Mouse (Mus musculus) Muller cell, postnatal 12 days (primary cell): ENCODE measurements around the gene Phldb2.
A peak's percentile ranks its signal among the peaks of the same experiment; 100 is the strongest.

Source experiments
- DNase-seq: peaks from one replicate; pipeline ENCODE4 v3.0.0-alpha.2; 2015; ENCODE audit errors: inconsistent ontology term

Phldb2 gene

DNA sequence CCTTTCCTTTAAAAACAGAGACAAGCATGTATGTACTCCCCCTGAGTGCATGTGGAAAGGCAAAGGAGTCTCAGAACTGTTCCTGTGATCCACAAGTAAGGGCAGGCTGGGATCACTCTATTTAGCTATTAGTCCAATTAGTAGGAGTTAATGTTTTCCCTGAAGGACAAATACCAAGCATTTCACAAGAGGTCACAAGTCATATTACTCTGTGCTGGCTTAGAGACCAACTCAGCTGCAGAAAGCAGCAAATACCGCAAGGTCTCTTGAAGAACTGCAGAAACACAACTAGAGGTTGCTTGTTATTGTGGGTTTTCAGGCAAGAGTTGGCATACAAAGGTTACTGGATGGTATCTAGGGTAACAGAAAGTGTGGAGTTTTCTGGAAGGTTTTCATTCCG is 59.6 kb downstream of the Phldb2 start:
- DNase-seq, result peak; percentile 10

DNA sequence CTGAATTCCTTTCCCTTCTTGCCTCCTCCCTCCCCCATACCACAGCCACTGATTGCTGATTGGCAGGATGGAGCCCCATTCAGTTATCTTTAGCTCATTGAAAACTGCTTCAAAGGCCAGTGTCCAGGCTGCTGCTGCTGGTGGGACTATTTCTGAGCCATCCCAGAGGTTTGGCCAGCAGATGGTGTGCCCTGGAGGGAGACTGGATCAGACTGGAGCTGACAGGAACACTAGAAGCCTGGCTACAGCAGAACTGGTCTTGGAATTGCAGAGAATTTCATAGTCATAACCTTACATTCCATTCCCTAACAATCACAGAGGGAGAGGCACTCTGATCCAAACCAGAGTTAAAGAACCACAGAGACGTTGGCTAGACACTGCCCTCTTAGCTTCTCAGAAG is 60.5 kb downstream of the Phldb2 start:
- DNase-seq, result peak; percentile 84

DNA sequence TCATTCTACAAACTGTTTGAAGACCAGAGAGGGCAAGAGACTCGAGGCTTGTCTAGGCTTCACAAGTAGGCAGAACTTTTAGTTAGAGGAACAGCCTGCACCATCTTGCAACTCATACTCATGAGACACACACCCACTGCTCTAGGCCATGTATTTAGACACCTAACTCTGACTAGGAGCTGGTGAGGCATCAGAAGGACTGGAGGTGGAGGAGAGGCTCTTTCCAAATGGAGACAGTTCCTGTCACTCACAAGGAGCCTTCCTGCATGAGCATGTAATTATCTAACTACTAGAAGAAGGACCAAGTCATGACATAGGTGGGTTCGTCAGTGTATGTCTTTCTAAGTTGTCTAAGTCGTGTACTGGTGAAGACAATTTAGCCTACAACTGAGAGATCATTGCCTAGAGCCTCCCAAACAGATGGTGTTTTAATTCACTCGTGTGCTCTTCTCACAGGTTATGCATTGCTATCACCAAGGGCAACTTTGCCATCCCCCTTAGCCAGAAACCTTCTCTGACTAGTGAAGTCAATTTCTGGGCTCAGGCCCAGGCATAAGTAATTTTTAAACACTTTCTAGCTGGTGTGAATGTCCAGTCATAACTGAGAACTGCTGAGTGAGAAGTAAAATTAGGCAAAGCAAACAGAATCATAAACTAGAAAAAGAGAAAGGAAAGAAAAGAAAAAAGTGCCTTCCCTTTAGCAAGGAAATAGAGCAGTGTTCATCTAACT is 62.8 kb downstream of the Phldb2 start:
- no peak for DNase-seq

DNA sequence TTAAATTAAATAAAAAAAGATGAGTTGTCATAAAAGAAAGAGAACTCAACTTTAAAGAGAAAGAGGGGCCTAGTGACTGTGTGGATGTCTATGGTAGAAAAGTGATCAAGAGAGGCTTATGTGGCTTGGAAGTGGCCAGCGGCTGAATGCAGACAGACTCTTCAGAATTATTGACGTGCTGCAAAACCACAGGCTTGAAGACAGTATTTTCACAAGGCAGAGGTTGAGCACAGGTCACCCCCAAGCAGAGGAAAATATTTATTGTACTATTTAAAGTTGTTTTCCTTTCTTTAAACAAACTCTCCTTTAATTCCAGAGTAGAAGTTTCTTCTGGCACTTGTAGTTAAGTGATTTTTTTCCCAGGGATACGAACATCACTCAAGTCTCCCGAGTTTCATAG is 63.8 kb downstream of the Phldb2 start:
- DNase-seq, result no peak

DNA sequence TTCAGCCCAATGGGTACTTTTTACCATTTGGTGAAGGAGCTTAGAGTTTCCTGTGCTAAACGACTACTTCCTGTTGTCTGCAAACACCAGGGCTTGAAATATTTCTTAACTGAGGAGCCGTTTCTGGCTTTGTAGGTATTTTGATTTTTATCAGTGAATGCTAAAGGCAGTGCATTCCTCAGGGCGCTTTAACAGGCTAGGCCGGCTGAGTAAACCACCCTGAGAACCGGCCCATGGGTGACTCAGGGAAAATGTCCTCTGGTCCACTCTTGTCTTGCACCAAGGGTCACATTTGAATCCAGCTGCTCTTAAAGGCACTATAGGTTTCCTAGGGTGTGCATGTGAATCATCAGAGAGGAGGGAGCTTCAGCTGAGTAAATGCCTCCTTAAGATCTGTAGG is 66.8 kb downstream of the Phldb2 start:
- no peak for DNase-seq

DNA sequence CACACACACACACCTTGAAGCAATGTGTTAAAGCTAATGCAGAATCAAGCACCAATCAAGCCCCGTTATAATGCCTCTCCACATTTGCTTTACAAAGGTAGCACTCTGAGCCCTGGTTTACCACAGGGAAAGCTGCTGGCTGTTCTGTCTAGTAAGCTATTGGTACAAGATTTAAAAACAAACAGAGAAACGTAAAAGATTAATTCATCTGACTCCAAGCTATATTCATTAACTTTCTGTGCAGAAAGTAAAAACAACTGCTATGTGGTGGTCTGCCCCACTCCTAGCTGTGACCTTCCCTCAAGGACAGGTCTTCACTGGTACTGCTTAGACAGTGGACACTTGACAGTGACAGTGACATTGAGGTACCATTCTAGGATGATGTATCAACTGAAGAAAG is 69.2 kb downstream of the Phldb2 start:
- DNase-seq, result no peak

DNA sequence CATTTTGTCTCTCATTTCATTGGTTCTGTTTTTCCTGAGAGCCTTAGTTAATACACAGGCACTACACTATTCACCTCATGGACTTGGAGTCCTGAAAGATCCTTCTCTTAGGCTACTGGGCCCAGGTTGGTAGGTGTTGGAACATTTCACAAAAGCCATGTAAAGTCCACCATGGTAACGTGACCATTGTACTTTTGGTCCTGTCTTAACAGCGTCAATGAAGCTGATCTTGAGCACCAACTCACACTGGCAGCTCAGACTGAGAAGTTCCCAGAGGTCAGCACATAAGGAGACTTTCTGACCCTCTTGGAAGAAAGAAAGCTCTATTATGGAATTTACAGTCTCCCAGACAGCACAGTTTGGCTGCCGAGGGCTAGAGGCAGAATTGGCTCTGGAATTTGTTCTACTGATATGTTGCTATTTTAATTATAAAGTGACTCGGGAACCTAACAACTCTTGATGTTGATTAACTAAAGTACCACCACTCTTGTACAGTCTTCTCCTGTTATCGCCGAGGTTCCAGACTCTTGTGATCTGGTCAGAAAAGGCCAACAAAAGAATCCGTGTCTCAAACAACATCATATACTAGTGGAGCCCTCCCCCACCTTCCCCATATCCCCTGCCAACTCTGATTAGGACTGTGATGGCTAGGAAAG is 72.1 kb downstream of the Phldb2 start:
- no peak for DNase-seq

DNA sequence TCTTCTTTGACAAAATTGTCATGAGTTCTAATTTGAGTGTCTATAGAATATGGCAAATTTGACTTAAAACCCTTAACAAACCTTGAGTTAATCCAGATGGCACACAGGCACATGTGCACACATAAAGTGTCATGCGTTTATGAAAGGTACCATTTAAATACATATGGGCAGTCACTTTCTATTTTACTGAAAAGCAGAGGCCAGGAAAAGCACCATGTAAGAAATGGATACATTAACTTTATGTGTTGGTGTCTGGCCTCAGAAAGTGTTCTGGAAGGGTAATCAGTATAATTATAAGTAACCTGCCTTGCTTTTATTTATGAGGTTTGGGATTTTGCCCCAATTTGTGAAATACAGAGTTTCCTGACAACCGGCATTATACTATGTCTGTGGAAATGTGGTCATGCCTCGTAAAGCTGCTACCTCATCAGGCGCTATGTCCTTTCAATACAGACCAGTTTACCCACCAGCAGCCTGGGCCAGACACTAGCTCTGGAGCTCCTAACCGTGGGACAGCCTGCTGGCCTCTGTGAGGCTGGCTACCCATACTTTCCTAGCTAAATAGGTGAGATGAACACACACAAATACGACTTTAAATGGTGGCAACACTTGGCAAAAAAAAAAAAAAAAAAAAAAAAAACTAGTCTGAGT is 73.2 kb downstream of the Phldb2 start:
- DNase-seq, result no peak

DNA sequence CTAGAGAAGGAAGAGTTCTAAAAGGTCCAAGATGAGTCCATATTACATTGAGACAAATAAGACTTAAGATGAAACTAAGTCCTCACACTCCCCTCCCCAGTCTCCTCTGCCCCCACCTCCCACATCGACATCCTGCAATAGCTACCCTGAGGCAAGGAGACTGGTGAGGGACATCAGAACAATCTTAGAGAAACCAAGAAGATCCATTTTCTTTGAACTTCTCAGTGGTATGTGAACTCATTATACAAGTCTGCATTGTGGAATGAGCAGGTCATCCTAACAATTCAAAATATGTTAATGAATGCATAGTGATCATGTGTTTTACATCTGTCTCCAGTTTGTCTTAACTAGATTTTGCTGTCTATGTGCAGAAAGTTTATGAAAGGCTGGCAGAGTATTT is 75.7 kb downstream of the Phldb2 start:
- peak; percentile 80 for DNase-seq

DNA sequence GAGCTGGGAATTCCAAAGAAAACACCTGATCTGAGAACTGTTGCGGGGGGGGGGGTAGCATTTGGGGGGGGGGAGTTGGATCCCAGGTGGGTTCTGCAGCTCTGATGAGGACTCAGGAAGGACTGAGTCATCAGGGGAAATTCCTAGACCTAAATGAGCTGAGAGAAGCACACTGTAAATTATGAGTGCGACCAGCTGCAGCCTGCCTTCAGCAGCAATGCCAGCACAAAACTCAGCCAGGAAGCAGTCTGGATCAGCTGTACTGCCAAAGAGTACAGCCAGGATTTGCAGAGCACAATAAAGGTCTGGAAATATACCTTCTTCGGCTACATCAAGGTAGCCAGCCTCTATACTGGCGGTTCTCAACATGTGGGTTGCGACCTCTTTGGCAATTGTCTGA is 76.2 kb downstream of the Phldb2 start:
- peak; percentile 80 for DNase-seq

DNA sequence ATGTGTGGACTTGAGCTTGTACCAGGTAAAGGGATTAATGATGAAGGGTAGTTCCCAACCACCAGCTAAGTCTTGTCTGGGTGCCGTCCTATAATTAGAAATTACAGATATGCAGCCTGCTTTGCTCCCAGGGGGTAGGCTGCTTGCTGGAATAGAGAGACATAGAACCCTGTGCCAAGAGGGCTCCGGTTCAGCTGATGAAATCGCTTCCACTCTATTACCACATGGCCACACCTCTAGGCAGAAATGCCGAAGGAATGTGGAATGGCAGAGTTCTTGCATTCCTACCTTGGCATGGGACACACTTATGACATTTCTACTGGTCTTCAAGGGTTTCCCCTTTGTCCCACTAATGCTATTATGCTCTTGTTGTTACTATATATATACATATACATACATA is 80.0 kb downstream of the Phldb2 start:
- DNase-seq, result peak; percentile 84

DNA sequence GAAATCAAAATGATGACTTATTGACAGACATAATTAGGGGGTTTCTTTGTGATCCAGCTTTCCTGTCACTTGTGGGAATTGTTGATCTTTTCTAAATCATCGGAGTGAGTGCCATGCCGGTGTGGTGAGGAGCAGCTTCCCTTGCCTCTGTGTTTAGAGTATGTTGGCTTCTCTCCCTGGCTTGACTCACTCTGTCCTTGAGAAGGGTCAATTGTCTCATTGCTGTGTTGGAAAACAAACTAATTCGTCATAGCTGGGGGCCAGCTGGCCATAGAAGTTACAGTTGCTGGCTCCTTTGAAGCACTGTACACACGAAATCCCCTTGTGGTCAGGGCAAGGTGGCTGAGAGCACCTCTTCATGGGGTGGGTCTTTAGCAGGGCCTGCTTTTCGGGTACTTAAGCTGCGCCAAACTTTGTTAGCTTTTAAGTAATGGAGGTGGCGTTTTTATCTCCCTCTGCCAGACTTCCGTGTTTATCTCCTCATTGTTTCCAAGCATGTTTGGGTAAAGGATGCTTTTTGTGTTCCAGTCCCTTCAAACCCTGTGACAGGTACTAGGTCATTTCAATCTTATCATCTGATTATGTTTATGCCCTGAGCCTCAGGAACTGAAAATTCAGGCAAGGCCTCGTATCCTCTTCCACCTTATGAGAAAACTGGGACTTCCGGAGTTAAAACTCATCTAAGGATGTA is 82.0 kb downstream of the Phldb2 start:
- peak; percentile 82 for DNase-seq

DNA sequence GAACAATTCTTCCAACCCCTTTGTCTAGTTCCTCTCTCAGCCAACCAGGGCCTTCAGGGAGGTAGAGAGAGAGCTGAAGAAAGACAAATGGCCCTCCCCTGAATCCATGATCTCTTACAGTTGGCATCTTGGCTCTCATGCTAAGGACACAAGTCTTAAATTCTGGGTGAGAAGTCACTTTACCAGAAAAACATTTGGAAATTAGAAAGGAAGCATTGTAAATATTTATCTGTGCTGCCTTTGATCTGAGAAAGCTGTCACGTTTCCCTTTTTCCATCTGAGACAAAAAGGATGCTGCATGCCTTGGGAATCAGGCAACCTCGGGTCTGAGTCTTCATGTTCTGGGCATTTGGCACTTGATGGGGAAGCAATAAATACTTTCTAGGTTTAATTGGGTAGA is 82.7 kb downstream of the Phldb2 start:
- no peak for DNase-seq

DNA sequence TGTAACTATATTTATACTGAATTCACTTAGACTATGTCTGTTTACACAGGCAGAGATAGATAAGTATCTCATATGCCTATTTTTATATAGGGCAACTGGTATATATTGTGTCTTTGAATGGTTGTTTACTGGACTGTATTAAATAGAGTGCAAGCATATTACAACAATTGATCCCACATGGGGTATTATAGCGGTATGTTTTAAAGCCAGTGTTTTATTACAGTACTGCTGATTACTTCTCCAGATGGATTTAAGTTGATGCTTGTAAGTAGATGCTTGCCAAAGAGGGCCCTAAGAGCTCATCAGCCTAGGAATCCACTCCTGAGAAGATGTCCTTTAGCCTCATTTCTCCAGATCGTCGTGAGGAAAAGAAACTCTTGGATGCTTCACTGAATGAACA is 84.4 kb downstream of the Phldb2 start:
- DNase-seq, result no peak

DNA sequence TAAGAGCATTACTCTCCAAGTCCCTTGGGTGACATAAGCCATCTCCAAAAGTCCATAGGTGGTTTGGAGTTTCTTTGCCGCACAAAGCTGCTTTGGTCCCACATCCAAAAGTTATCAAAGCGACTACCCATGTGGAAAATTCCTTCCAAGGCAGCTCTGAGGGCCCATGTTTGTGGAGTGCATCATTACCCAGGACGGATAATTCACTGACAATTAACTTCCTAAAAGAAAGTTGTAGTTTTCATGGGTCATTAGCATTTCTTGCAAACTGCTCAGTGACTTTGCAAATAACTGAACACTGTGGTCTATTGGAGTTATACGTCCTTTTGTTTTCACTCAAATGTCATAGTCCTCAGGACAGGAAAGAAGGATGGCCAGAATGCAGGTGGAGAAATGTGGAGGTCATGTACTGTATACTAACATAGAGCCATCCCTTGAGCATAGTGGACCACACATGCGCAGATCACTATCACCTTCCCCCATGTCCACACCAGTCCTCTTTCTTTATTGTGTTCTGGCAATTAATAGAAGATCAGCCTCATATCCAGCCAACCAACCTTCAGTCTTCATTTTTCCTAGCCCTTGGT is 96.0 kb downstream of the Phldb2 start:
- peak; percentile 87 for DNase-seq

DNA sequence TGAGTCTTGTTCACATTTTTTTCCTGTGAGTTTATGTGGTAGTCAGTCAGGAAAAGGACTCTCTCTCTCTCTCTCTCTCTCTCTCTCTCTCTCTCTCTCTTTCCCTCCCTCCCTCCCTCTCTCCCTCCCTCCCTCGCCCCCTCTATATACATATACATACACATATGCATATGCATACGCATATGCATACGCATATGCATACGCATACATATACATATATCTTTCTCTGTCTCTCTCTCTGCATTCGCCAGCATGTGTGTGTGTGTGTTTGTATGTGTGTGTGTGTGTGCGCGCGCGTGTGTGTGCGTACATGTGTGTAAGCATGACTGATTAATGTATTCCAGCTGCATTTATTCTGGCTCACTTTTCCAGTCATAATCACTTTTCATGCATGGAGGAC is 98.9 kb downstream of the Phldb2 start:
- DNase-seq, result no peak

DNA sequence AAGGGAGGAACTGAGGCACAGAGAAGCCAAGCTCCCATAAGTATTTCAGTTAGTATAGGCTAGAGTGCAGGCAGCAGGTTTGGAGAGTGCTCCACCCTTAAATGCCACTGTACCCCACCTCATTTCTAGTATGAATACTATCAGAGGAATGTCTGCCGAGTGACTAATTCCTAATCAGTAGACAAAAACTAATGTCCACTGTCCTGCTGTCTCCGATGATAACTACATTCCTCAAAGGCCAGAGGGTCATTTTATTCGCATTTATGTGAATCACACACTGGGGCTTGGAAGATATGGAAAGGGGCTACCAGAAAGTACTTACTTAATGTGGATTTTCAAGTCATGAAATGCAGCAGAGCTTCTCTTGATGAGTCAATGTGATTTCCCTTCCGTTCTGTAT is 104.4 kb downstream of the Phldb2 start:
- peak; percentile 75 for DNase-seq

DNA sequence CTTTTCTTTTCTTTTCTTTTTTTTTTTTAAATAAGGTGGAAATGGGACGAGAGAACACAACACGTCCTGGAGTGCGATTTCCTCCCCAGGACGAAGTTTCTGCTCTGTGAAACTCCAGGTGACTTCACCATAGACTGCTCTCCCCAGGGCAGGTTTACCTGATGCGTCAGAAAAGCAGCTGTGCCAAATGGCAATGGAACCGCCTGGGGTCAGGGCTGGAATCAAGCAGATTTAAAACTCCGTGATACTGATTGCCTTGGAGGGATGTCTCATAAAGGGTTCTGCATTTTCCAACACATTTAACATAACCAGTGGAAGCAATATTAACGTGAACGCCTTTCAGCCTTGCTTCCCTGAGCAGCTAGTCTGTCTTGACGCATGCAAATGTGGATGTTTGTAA is 108.5 kb downstream of the Phldb2 start:
- no peak for DNase-seq

DNA sequence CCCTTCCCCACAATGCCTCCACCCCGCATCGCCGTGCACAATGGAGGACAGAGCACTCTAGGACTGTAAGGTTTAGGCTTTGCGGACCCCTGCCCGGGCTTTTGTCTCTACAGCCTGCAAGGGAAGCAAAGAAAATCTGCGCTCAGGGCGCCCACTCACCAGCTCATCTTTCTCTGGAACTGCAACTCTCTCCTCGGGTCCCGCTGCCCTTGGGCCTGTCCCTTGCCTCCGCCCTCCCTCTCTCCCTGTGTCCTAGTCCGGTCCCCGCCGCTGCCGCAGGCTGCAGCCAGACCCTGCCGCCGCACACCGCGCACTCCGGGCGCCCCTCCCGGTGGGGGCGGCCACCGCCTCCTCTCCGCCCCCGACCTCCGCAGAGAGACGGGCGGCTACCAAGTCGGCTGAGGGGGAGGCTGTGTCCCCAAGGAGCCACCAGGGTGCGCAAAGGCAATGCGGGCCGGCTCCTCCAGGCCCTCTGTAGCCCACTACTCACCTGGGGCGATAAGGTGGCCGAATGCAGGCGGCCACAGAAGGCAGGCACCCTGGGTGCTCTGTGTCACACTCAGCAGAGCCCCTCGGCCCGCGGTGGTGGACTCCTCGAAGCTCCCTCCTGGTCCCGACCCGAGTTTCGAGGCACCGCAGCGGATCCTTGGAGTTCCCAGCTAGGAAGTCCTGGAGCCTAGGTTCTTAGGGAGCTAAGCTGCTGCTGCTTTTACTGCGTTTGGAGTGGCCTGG is 109.2 kb downstream of the Phldb2 start:
- DNase-seq, result peak; percentile 87

DNA sequence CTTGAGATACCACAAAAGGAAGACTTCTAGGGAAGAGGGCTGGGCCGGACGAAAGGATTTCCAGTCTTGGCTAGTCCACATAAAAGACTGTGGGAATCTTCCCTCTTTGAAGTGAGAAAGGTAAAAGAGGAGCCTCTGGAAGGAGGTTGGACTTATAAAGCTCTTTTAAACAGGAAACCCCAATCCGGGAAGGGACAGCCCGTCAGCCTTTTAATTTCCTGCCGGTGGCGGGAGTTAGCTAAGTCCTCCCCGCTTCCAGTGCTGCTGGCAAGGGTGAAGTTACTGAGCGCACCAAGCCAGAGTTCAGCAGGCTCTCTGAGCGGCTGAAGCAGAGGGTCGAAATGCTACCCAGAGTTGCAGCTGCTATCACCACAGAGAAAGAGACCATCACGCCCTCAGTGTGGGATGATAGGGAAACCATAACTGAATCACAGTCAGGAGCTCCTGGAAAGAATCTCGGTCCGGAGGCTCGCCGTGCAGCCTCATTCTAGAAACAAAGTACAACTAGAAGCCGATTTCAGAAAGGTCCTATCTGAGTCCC is 110.0 kb downstream of the Phldb2 start:
- DNase-seq, result peak; percentile 40

DNA sequence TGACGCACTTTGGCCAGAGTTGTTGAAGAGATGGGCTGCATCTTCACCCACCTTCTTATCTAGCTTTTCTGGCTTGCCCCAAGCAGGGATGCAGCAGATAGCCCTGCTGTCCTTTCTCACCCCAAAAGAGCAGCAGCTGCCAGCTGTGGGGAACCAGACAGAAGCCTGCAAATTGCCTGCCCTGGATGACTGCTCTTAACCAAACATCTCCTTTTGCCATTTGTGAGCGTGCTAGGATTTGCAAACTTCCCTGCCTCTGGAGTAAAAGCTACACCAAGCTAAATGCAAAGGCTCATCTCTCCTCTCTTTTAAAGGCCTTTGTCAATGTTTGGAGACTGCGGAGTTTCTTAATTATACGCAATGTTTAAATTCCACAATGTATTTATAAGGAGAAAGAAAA is 111.0 kb downstream of the Phldb2 start:
- no peak for DNase-seq
